Mouse (Mus musculus): ENCODE measurements around the gene Lrrn4cl. TPM values are rescaled to one million over a fixed set of nuclear protein-coding genes. Genes with fewer than 3 reads are reported as not detected.
A peak's percentile ranks its signal among the peaks of the same experiment; 100 is the strongest.
"Not testable (repeated sequence)": the region's sequence is repeated elsewhere in the genome, so short reads cannot be mapped to it uniquely, and the experiment has no call there.

Gene Lrrn4cl
- total RNA-seq, 4 experiments from 2014 or later, result 0.68 to 1.5 (median 0.96) TPM

- peak; percentile 82 to 89 for DNase-seq (ENCODE audit: low spot score in 2 of 2)
Observed at GRCm38 (mm10) chr19:8880311-8881033, 29.9 kb downstream of the Lrrn4cl start, which contains the start of gene Uqcc3. Gene Uqcc3, minus strand, starts transcription at chr19:8880923.

DNA sequence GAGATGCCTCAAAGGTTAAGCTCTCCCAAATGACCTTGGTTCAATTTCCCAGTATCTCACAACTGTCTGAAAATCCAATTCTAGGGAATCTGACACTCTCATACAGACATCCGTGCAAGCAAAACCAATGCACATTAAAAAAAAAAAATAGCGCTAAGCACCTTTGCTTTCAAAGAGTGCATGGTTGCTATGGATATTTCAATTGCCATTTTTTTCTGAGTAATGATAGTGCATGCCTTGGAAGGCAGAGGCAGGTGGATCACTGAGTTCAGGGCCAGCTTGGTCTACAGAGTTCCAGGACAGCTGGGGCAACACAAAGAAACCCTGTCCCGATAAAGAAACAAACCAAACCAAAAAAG is 30.4 kb downstream of the Lrrn4cl start:
- no peak for DNase-seq (ENCODE audit: low spot score in 2 of 2)

DNA sequence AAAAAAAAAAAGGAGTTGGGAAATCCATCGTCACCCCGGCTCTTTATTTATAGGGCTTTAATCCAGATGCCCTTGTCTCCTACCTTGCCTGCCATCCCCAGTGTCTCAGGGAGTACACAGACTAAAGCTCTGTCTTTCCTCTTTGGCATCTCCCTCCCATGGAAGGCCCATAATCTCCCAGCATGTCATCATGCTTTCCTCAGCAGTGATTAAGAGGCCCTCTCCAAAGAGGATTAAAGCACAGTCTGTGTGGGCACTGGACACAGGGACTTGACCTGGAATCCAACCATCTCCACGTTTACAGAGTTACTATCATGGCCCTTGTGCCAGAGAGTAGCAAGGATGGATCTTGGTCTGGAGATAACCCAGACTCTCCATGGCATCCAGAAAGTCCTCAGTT is 33.0 kb downstream of the Lrrn4cl start, which contains the start of the genes Lbhd1 and Gm49403:
Lbhd1 (plus strand) TSS at position 117 of the 400 bp plus-strand sequence.
Gm49403 (plus strand) TSS at position 315 of the 400 bp plus-strand sequence.
- DNase-seq (ENCODE audit: low spot score in 2 of 2), result no peak

- DNase-seq (ENCODE audit: low spot score in 2 of 2), result no peak
Observed at GRCm38 (mm10) chr19:8886916-8887584, 36.5 kb downstream of the Lrrn4cl start.

DNA sequence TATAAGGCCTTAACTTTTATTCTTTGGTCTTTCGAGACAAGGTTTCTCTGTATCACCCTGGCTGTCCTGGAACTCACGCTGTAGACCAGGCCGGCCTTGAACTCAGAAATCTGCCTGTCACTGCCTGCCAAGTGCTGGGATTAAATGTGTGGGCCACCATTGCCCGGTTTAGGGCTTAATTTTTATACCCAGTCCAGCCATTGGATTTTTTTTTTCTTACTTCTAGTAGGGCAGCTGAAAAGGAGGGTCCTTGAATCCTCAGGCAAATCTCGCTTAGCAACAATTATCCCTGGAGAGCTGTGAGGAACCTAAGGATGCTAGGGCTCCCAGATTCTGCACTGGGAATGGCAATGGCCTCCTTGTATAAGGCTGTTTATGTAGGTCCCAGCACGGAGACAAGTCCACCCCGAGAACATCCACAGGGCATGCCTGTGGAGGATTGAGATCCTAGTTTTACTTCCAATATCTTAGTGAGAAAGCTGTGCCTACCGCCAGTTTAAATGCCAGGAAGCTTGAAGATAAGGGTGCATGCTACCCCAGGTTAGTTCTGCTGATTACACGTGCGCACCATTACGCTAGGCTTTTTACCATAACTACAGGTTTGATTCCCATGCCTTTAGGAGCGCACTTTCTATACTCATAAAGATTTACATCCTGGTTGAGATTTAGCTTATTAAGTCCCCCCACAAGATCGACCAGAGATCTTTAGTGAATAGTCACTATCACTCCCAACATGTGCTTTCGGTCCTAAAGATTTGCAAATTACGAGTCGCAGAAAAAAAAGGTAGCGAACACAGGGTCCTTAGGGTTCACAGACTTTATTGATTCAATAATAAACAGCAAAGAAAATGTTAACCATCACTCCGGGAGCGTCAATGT is 37.3 kb downstream of the Lrrn4cl start:
- no peak for DNase-seq (ENCODE audit: low spot score in 2 of 2)

DNA sequence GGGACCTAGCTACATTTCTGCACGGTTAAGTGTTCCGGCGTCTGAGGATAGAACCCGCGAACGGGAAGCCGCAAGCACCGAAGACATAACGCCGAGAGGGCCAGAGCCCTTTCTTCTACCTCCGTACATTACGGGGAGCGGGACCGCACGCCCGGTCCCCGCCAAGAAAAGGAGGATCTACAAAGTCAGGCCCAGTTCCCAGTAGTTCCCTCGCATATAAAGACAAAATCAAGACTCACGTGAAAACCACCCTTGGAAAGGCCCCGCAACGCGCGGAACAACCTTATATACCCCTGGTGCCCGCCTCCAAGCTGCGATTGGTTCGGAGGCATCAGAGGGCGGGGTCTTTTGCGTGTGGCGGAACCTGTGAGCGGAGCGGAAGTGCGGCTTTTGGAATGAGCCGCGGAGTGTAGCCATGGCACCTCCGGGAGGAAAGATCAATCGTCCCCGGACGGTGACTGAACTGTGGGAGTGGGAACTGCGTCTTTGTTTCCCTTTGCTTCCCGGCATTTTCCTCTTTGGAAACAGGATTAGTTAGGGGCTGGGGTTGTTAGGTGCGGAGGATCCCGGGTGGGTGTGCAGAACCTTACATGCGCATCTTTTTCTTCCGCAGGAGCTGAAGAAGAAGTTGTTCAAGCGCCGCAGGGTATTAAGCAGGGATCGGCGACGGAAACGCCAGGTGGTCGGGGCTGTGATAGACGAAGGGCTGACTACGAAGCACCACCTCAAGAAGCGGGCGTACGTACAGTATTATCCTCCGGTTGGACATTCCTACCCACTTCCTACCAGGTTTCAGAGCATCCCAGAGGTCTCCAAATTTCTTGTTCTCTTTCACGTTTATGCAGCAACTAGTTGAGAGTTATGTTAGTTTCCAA is 38.2 kb downstream of the Lrrn4cl start, which contains the start of the genes 1810009A15Rik and Gm49416:
1810009A15Rik (plus strand) TSS at position 343 of the 875 bp plus-strand sequence.
Gm49416 (plus strand) TSS at position 416 of the 875 bp plus-strand sequence.
- peak; percentile 87 to 91 for DNase-seq (ENCODE audit: low spot score in 2 of 2)

- DNase-seq (ENCODE audit: low spot score in 2 of 2), result peak; percentile 71 to 79
Observed at GRCm38 (mm10) chr19:8892829-8893766, 42.5 kb downstream of the Lrrn4cl start, which contains the start of gene Ints5. Gene Ints5, plus strand, starts transcription at chr19:8893005.

DNA sequence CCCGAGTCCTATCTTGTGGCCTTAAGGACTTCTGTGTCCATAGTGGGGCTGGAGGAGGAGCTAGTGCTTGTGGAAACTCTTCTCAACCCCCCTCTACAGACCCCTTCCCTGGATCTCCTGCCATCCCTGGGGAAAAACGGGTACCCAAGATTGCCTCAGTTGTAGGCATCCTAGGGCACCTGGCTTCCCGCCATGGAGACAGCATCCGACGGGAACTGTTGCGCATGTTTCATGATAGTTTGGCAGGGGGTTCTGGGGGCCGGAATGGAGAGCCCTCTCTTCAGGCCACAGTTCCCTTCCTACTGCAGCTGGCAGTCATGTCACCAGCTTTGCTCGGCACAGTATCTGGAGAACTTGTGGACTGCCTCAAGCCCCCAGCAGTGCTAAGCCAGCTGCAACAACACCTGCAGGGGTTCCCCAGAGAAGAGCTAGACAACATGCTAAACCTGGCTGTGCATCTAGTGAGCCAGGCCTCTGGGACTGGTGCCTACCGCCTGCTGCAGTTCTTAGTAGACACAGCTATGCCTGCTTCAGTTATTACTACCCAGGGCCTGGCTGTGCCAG is 44.9 kb downstream of the Lrrn4cl start:
- no peak for DNase-seq (ENCODE audit: low spot score in 2 of 2)

- DNase-seq (ENCODE audit: low spot score in 2 of 2), result not testable (repeated sequence)
Observed at GRCm38 (mm10) chr19:8896231-8896630, 45.7 kb downstream of the Lrrn4cl start.

DNA sequence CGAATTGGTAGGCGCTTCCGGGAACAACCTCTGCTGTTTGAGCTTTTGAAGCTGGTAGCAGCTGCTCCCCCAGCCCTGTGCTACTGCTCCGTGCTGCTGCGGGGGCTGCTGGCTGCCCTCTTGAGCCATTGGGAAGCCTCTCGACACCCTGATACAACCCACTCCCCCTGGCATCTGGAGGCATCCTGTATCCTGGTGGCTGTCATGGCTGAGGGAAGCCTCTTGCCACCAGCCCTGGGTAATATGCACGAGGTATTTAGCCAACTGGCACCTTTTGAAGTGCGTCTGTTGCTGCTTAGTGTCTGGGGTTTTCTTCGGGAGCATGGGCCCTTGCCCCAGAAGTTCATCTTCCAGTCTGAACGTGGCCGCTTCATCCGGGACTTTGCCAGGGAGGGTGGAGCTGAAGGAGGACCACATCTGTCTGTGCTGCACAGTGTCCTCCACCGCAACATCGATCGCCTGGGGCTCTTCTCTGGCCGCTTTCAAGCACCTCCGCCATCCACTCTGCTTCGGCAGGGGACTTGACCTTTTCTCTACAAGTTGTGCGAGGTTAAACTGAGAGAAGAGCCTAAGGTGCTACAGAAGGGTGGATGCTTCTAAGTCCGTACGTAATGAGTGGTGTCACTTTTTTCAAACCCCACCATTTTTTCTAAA is 46.8 kb downstream of the Lrrn4cl start:
- not testable (repeated sequence) for DNase-seq (ENCODE audit: low spot score in 2 of 2)

DNA sequence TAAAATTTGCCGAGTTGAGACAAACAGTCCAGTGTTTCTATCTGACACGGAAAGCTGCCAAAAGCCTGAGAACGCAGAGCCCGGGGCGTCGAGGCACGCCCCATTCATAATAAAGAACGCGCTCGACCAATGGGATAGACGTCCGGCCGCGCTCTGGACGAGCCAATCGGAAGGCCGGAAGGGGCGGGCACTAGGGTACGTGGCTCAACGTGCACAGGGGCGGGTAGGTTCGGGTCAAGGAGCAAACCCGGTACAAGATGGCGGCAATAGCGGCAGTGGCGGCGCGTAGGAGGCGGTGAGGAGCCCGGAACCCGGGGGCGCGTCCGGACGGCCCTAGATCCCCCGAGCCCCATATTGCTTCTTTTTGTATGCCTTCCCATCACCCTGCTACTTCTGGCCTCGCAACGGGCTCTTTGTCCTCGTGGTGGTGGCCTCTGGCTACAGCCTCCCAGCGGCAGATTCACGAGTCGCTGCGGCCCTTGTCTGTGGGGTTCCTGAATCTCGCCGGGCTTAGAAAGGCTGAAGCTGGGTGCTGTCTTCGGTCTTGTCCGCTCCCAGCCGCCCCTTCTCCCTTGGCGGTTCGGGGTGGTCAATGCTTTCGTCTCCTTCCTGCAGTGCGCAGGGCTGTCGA is 47.4 kb downstream of the Lrrn4cl start, which contains the start of gene Ganab:
Ganab (plus strand) TSS at position 207 of the 631 bp plus-strand sequence.
- DNase-seq (ENCODE audit: low spot score in 2 of 2), result peak; percentile 83 to 96

DNA sequence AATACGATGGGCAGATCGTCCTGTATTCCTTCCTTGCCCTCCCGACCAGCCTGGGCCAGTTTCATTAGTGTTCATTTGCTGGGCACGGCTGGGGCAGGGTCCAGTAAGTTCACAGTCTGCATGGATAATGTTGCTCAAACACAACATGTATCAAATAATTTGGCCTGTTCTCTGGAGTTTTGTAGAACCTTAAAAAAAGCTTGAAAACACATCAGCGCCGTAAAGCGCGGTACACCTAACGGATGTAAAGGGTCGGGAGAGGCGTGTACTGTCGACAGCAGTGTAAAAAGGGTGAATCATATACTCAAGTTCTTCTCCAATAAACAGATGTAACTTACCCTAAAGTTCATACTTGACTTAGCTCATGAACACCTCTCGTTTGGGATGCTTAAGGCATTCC is 48.0 kb downstream of the Lrrn4cl start:
- DNase-seq (ENCODE audit: low spot score in 2 of 2), result no peak

GRCm38 (mm10) chr19:8899079-8899478 is 48.5 kb downstream of the Lrrn4cl start:
- no peak for DNase-seq (ENCODE audit: low spot score in 2 of 2)

DNA sequence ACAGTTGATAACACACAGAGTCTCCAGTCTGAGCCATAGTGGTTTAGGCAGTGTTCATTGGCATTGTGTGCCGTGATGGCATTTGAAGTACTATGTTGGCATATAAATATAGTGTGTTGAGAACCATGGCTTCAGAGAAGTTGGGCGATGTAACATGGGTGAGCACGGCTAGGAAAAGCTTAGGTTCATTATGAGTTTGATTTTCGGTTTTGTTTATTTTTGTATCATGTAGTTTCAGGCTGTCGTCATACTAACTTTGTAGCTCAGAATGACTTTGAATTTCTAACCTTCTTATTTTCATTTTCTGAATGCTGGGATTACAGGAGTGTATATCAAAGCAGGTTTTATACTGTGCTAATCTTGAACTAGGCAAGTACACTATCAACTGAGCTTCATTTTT is 52.8 kb downstream of the Lrrn4cl start:
- no peak for DNase-seq (ENCODE audit: low spot score in 2 of 2)

Data from left cerebral cortex, adult 8-10 months (tissue).